Mouse (Mus musculus) lung, adult 18-20 months (tissue): ENCODE data around the gene Bco1.

ENCODE experiments used
- DNase-seq, 2 experiments: peaks; one replicate each; pipeline ENCODE4 v3.0.0; 2022; ENCODE audit warnings: mixed read lengths in 2 of 2

Bco1 gene

GRCm38 (mm10) chr8:117095647-117096046 lies at the start of gene Bco1:
Gene Bco1 (plus strand): TSS chr8:117095854.
- DNase-seq, result no peak

GRCm38 (mm10) chr8:117049444-117049843 lies 46.2 kb upstream of the Bco1 start:
- no peak for DNase-seq

- DNase-seq, result peak; percentile 15
Measured at GRCm38 (mm10) chr8:117050763-117051162, 44.9 kb upstream of the Bco1 start.

GRCm38 (mm10) chr8:117051316-117051715 lies 44.3 kb upstream of the Bco1 start:
- DNase-seq, result no peak

- DNase-seq, result no peak
Measured at GRCm38 (mm10) chr8:117053135-117054079, 42.2 kb upstream of the Bco1 start.

- no peak for DNase-seq
Measured at GRCm38 (mm10) chr8:117054146-117054545, 41.5 kb upstream of the Bco1 start.

- DNase-seq, result peak; percentile 12
Measured at GRCm38 (mm10) chr8:117055097-117055496, 40.6 kb upstream of the Bco1 start.

- DNase-seq, result no peak
Measured at GRCm38 (mm10) chr8:117059021-117059420, 36.6 kb upstream of the Bco1 start.

- no peak for DNase-seq
Measured at GRCm38 (mm10) chr8:117060306-117060705, 35.3 kb upstream of the Bco1 start.

- no peak for DNase-seq
Measured at GRCm38 (mm10) chr8:117061180-117061880, 34.3 kb upstream of the Bco1 start.

GRCm38 (mm10) chr8:117066955-117067354 lies 28.7 kb upstream of the Bco1 start:
- DNase-seq, result no peak

GRCm38 (mm10) chr8:117067396-117067795 lies 28.3 kb upstream of the Bco1 start:
- no peak for DNase-seq

GRCm38 (mm10) chr8:117068294-117068693 lies 27.4 kb upstream of the Bco1 start:
- DNase-seq, result no peak

GRCm38 (mm10) chr8:117069708-117070107 lies 25.9 kb upstream of the Bco1 start:
- DNase-seq, result no peak

GRCm38 (mm10) chr8:117074350-117075182 lies 21.1 kb upstream of the Bco1 start:
- no peak for DNase-seq

- no peak for DNase-seq
Measured at GRCm38 (mm10) chr8:117078367-117078926, 17.2 kb upstream of the Bco1 start.

- no peak for DNase-seq
Measured at GRCm38 (mm10) chr8:117079652-117080051, 16.0 kb upstream of the Bco1 start.

- DNase-seq, result no peak
Measured at GRCm38 (mm10) chr8:117082399-117082872, 13.2 kb upstream of the Bco1 start, which contains the start of gene Pkd1l2. Gene Pkd1l2 (minus strand): TSS chr8:117082449.

GRCm38 (mm10) chr8:117082947-117083559 lies 12.6 kb upstream of the Bco1 start:
- no peak for DNase-seq

GRCm38 (mm10) chr8:117085521-117085920 lies 10.1 kb upstream of the Bco1 start:
- DNase-seq, result no peak

GRCm38 (mm10) chr8:117087036-117087435 lies 8.6 kb upstream of the Bco1 start:
- DNase-seq, result no peak

- no peak for DNase-seq
Measured at GRCm38 (mm10) chr8:117089802-117090201, 5.9 kb upstream of the Bco1 start.
